Mouse (Mus musculus): ENCODE measurements around the gene Vkorc1l1. TPM values are rescaled to one million over a fixed set of nuclear protein-coding genes. Genes with fewer than 3 reads are reported as not detected.

Vkorc1l1 gene
- total RNA-seq, 2 experiments from 2014 or later: 41.5 to 43.9 TPM

DNA sequence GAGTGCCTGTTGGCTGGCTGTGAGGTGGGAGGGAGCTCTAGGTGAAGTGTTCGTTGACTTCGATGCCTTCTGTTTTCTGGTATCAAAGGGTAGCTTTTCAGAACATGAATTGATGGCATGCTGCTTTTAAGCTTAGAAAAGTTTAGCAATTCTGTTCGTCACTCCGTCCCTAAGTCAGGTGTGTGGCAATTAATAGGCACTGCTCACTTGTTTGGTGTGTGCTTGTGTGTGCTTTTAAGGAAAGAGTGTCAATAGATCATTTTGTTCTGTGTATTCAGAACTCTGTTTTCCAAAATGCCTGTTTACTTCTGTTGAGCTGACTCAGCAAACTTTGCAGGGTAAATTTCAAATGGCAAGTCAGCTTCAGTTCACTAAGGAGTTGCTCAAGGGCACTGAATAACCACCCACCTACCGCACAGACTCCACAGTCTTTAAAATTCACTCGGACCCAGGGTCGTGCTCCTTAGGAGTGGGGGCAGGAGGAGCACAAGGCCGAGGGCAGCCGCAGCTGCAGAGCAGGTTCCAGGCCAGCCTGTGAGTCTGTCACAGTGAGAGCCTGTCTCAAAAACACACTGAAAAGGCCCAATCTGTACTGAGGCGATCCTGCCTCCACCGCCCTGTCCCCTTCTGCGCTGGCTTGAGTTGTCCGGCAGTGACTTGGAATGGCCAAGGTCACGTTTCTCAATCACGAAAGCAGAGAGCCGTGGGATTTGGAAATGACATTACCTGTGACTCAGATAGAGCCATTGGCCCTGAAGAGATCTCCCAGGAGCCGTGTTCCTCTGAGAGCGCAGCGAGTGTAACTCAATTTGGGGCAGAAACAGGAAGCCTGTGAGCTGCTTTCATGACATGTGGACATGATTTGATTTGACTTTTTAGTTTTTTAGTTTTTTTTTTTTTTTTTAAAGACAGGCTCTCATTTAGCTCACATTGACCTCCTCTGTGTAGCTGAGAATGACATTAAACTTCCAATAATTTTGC lies 89.9 kb downstream of the Vkorc1l1 start:
- DNase-seq (ENCODE audit: low spot score in 2 of 2): no peak

DNA sequence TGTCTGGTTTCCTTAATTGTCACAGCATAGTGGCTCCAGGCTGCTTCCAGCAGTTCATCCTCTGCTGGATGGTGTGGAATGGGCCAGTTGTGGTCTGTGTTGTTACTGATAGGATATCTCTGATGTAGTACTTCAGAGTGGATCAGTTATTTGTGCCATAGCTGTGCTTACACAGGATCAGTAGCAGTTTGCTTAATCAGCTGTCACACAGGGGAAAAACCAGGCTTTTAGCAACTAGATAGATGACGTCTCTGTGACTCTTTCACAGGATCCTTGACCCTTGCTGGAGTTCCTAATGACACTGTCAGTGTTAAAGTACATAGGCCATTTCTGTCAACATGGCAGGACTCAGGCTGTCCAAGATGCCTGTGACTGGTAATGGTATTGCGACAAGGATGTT lies 92.1 kb downstream of the Vkorc1l1 start:
- DNase-seq (ENCODE audit: low spot score in 2 of 2): no peak

Other genes with a start within 250 kb of the Vkorc1l1 start
- not detected for gene Sept14, start 233.5 kb upstream of the Vkorc1l1 start, total RNA-seq (2021)
- 10 to 100 TPM; 70.8 to 73.2 TPM for gene Mrps17, start 226.5 kb upstream of the Vkorc1l1 start, total RNA-seq (2021)
- 10 to 100 TPM; 81.8 to 88.3 TPM for gene Nipsnap2, start 216.9 kb upstream of the Vkorc1l1 start, total RNA-seq (2021)
- gene Psph, start 154.5 kb upstream of the Vkorc1l1 start, total RNA-seq (2021): 10 to 100 TPM; 29.6 to 30.2 TPM
- 10 to 100 TPM; 18.8 to 19.3 TPM for gene Sumf2, start 95.0 kb upstream of the Vkorc1l1 start, total RNA-seq (2021)
- 100 to 1,000 TPM; 412 to 435 TPM for gene Chchd2, start 54.5 kb upstream of the Vkorc1l1 start, total RNA-seq (2021)
- 1 to 10 TPM; 4.2 to 4.6 TPM for gene Zbed5, start 46.2 kb upstream of the Vkorc1l1 start, total RNA-seq (2021)
- gene Phkg1, start 43.4 kb upstream of the Vkorc1l1 start, total RNA-seq (2021): 10 to 100 TPM; 19.7 to 20.3 TPM
- 1 to 10 TPM; 2.1 to 2.4 TPM for gene Nupr1l, start 33.4 kb upstream of the Vkorc1l1 start, total RNA-seq (2021)
- gene Gusb, start 61.1 kb downstream of the Vkorc1l1 start, total RNA-seq (2021): 10 to 100 TPM; 13.1 to 13.7 TPM
- gene Asl, start 87.3 kb downstream of the Vkorc1l1 start, total RNA-seq (2021): 10 to 100 TPM; 19.2 to 21.5 TPM
- gene Crcp, start 87.3 kb downstream of the Vkorc1l1 start, total RNA-seq (2021): 10 to 100 TPM; 29.9 to 34.0 TPM
- gene Tpst1, start 131.4 kb downstream of the Vkorc1l1 start, total RNA-seq (2021): 10 to 100 TPM; 47.3 to 48.8 TPM
- 10 to 100 TPM; 11.5 to 13.3 TPM for gene Kctd7, start 202.9 kb downstream of the Vkorc1l1 start, total RNA-seq (2021)
- gene Rabgef1, start 229.8 kb downstream of the Vkorc1l1 start, total RNA-seq (2021): 10 to 100 TPM; 34.3 to 38.7 TPM

All from layer of hippocampus, postnatal 14 days (tissue).